Mouse (Mus musculus): ENCODE measurements at regions not wholly inside any gene's neighbourhood (a gene's known extent, or its start where the extent isn't known, plus 50 kb on each side); places are given as distances from the start of the nearest gene placed in this dataset.

DNA sequence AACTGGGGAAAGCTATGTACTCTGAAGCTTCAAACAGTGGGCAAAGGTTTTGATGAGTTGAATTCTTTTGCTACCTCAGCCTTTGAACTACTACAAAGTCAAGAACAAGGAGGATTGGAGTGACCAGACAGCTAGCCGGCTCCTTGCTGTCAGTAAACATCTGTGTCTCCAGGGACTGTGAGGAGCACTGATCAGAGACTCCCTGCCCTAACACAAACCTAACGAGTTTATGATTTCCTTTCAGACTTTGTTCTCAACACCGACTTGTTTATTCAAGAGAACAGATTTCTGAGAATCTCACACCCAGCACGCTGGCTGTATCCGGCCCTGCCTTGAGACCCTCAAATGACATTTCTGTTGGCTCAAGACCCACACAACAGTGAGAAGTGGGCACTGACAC is 154.4 kb downstream of the Irs2 start:
- Histone ChIP-seq H3K4me3 (ENCODE audit: insufficient read depth, low read depth, low read length) (no peak overlapping the region), H3K4me1 (ENCODE audit: control insufficient read depth, insufficient read depth, low read length) (no peaks in the 10 kb centered on the region), H3K27ac (ENCODE audit: insufficient read depth, low read depth, low read length) (no peak overlapping the region)
- no peak for TF ChIP-seq CTCF (IDR thresholded peaks at IDR 0.05; ENCODE audit: insufficient read depth, low read depth, low read length)
- no peak for TF ChIP-seq POLR2A (IDR thresholded peaks at IDR 0.05; ENCODE audit: insufficient read depth, low read depth, low read length)
- WGBS, result 84% methylated on average over 5 of the region's 5 CpGs

DNA sequence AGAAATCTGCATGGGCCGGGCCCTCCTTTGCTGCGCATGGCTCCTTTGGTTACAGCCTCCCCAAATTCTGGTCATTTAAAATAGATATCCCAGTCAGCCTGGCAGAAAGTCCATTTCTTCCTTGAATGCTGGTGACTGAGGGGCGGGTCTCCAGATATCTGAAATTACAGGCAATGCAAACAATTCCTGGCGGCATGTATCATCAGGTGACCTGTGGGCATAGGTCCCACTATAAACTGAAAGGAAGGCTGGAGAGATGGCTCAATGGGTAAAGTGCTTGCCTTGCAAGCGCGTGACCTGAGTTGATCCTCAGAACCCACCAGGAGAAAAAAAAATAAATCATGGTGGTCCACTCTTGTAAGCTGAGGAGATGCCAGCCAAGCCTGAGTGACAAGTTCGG is 158.3 kb downstream of the Irs2 start:
- H3K27ac ChIP-seq (ENCODE audit: insufficient read depth, low read depth, low read length), result no peak overlapping the region
- TF ChIP-seq CTCF (IDR thresholded peaks at IDR 0.05; ENCODE audit: insufficient read depth, low read depth, low read length) (no peak), POLR2A (IDR thresholded peaks at IDR 0.05; ENCODE audit: insufficient read depth, low read depth, low read length) (no peak)
- H3K4me1 ChIP-seq (ENCODE audit: control insufficient read depth, insufficient read depth, low read length), result no peaks in the 10 kb centered on the region
- WGBS, result 92% methylated on average over 7 of the region's 7 CpGs
- no peak overlapping the region for H3K4me3 ChIP-seq (ENCODE audit: insufficient read depth, low read depth, low read length)

DNA sequence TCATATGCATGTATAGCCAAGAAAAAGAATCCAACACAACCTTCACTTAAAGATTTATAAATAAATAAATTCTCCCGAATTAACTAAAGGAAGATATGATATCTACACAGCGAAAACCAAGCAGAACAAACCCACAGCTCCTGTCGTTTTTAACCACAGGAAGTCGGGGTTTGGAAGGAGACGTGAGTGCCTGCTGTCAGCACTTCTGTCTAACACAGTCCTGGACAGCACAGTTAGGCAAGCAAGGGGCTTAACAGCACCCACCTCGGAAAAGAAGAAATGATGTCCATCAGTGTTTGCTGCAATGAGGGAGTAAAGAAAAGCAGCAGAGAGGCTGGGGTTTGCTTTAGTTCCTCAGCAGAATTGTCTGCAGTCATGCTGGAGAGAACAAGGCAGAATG is 162.7 kb downstream of the Irs2 start:
- Histone ChIP-seq H3K4me3 (ENCODE audit: insufficient read depth, low read depth, low read length) (no peak overlapping the region), H3K4me1 (ENCODE audit: control insufficient read depth, insufficient read depth, low read length) (no peaks in the 10 kb centered on the region), H3K27ac (ENCODE audit: insufficient read depth, low read depth, low read length) (no peak overlapping the region)
- 76% methylated on average over 6 of the region's 6 CpGs for WGBS
- TF ChIP-seq POLR2A (IDR thresholded peaks at IDR 0.05; ENCODE audit: insufficient read depth, low read depth, low read length), result no peak
- TF ChIP-seq CTCF (IDR thresholded peaks at IDR 0.05; ENCODE audit: insufficient read depth, low read depth, low read length), result no peak

DNA sequence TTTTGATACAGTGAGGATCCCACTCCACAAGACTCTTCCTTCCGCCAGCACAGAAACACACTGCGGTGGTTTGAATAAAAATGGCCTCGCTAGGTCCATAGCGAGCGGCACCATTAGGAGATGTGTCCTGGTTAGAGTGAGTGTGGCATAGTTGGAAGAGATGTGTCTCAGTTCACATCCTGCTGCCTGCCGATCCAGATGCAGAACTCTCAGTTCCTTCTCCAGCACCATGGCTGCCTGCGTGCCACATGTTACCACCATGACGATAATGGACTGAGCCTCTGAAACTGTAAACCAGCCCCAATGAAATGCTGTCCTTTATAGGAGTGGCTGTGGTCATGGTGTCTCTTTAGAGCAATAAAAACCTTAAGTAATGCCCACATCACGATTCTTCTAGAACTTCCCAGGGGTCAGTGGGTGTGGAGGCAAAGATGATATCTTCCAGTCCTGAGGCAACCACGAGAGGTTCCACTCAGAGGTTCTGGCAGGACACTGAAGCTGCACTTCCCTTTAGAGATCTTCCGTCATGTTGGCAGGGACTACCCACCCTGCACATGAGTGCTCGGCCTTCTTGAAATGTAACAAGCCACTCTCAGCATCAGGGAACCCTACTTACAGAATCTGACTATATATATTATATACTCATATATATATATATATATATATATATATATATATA is 167.3 kb downstream of the Irs2 start:
- Histone ChIP-seq H3K4me1 (ENCODE audit: control insufficient read depth, insufficient read depth, low read length) (no peaks in the 10 kb centered on the region), H3K27ac (ENCODE audit: insufficient read depth, low read depth, low read length) (no peak overlapping the region), H3K4me3 (ENCODE audit: insufficient read depth, low read depth, low read length) (no peak overlapping the region)
- TF ChIP-seq POLR2A (IDR thresholded peaks at IDR 0.05; ENCODE audit: insufficient read depth, low read depth, low read length), result no peak
- TF ChIP-seq CTCF (IDR thresholded peaks at IDR 0.05; ENCODE audit: insufficient read depth, low read depth, low read length), result no peak
- 94% methylated on average over 12 of the region's 12 CpGs for WGBS

DNA sequence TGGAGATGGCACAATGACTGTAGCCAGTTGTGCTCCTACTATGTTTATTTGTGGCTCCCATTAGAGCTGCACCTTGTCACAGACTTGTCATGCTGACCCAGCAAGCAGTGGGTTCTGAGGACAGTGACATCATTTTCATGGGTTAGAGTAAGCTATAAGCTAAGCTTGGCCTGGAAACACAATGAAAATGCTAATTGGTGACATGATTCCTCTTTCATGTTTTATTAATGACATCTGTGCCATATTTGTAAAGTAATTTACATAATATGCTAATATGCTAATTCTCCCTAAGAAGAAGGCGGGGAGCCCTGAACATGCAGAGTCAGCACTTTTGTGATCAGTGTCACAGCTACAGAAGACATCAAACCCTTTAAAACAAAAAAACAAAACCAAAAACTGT is 168.2 kb downstream of the Irs2 start:
- 93% methylated on average over 1 of the region's 1 CpGs for WGBS
- H3K4me1 ChIP-seq (ENCODE audit: control insufficient read depth, insufficient read depth, low read length), result no peaks in the 10 kb centered on the region
- no peak overlapping the region for H3K4me3 ChIP-seq (ENCODE audit: insufficient read depth, low read depth, low read length)
- no peak for TF ChIP-seq POLR2A (IDR thresholded peaks at IDR 0.05; ENCODE audit: insufficient read depth, low read depth, low read length)
- no peak for TF ChIP-seq CTCF (IDR thresholded peaks at IDR 0.05; ENCODE audit: insufficient read depth, low read depth, low read length)
- H3K27ac ChIP-seq (ENCODE audit: insufficient read depth, low read depth, low read length), result no peak overlapping the region

DNA sequence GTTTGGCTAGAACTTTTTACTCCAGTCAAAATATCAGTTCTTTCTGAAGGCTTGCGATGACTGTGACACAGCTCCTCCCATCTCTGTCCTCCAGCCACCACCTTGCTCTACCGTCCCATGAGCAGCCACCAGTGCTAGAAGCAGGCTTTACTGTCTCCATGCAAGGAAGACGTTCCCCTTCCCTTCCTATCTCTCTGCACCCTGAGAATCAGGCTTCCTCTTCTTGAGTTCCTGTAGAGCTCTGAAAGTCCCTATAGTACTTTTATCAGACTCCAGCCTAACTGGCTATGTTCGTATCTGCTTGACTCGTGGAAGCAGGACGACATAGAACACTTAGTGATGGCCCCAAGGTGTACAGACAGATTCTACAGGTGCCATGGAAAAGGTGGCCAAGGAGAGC is 173.2 kb downstream of the Irs2 start:
- Histone ChIP-seq H3K27ac (ENCODE audit: insufficient read depth, low read depth, low read length) (no peak overlapping the region), H3K4me3 (ENCODE audit: insufficient read depth, low read depth, low read length) (no peak overlapping the region), H3K4me1 (ENCODE audit: control insufficient read depth, insufficient read depth, low read length) (no peaks in the 10 kb centered on the region)
- WGBS, result 91% methylated on average over 6 of the region's 6 CpGs
- no peak for TF ChIP-seq CTCF (IDR thresholded peaks at IDR 0.05; ENCODE audit: insufficient read depth, low read depth, low read length)
- no peak for TF ChIP-seq POLR2A (IDR thresholded peaks at IDR 0.05; ENCODE audit: insufficient read depth, low read depth, low read length)

DNA sequence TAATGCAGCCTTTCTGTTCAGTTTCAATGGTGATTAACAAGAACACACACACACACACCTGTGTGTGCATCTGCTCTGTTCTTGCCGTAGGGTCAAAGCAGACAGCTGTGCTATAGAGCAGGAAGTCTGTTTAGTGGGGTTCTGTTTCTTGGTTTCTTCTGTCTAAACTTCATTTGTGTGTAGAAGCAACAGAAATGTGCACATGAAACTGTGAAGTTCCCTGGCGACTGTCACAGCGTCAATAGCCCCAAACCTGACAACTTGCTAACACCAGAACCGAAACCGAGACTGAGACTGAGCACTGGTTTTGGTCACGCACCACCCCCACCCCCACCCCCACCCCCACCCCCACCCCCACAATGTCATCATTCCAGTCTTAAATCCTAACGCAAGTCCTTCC is 176.4 kb downstream of the Irs2 start:
- Histone ChIP-seq H3K4me3 (ENCODE audit: insufficient read depth, low read depth, low read length) (no peak overlapping the region), H3K4me1 (ENCODE audit: control insufficient read depth, insufficient read depth, low read length) (no peaks in the 10 kb centered on the region), H3K27ac (ENCODE audit: insufficient read depth, low read depth, low read length) (no peak overlapping the region)
- no peak for TF ChIP-seq POLR2A (IDR thresholded peaks at IDR 0.05; ENCODE audit: insufficient read depth, low read depth, low read length)
- no peak for TF ChIP-seq CTCF (IDR thresholded peaks at IDR 0.05; ENCODE audit: insufficient read depth, low read depth, low read length)
- WGBS, result 90% methylated on average over 7 of the region's 7 CpGs

DNA sequence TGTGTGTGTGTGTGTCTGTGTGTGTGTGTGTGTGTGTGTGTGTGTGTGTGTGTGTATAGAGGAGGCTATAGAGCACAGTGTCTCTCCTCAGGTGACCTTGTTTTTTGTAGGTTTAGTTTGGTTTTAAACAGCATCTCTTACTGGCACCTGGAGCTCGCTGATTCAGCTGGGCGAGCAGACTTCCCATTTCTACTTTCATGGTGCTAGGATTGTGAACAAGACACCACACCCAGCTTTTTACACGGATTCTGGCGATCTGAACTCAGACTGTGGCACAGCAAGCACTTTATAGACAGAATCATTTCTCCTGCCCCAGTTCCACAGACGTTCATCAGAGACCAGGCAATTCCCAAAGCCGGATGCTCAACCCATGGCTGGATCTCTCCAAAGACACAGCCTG is 177.0 kb downstream of the Irs2 start:
- TF ChIP-seq POLR2A (IDR thresholded peaks at IDR 0.05; ENCODE audit: insufficient read depth, low read depth, low read length) (no peak), CTCF (IDR thresholded peaks at IDR 0.05; ENCODE audit: insufficient read depth, low read depth, low read length) (no peak)
- Histone ChIP-seq H3K27ac (ENCODE audit: insufficient read depth, low read depth, low read length) (no peak overlapping the region), H3K4me1 (ENCODE audit: control insufficient read depth, insufficient read depth, low read length) (no peaks in the 10 kb centered on the region), H3K4me3 (ENCODE audit: insufficient read depth, low read depth, low read length) (no peak overlapping the region)
- 83% methylated on average over 6 of the region's 6 CpGs for WGBS

DNA sequence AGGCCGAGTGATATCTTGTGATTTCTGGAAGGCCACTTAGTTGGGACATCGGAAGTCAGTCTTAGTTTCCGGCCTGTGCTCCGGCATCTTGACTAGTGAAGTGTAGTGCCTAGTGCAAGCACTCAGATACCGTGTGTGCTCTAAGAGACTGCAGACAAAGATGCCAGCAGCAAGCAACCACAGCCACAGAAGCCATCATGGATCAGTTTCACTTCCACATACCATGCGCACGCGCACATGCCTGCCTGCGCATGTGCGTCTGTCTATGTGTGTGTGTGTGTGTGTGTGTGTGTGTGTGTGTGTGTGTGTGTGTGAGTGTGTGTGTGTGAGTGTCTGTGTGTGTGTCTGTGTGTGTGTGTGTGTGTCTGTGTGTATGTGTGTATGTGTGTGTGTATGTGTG is 177.4 kb downstream of the Irs2 start:
- Histone ChIP-seq H3K4me1 (ENCODE audit: control insufficient read depth, insufficient read depth, low read length) (no peaks in the 10 kb centered on the region), H3K4me3 (ENCODE audit: insufficient read depth, low read depth, low read length) (no peak overlapping the region), H3K27ac (ENCODE audit: insufficient read depth, low read depth, low read length) (no peak overlapping the region)
- no peak for TF ChIP-seq POLR2A (IDR thresholded peaks at IDR 0.05; ENCODE audit: insufficient read depth, low read depth, low read length)
- TF ChIP-seq CTCF (IDR thresholded peaks at IDR 0.05; ENCODE audit: insufficient read depth, low read depth, low read length), result no peak
- 99% methylated on average over 10 of the region's 10 CpGs for WGBS

DNA sequence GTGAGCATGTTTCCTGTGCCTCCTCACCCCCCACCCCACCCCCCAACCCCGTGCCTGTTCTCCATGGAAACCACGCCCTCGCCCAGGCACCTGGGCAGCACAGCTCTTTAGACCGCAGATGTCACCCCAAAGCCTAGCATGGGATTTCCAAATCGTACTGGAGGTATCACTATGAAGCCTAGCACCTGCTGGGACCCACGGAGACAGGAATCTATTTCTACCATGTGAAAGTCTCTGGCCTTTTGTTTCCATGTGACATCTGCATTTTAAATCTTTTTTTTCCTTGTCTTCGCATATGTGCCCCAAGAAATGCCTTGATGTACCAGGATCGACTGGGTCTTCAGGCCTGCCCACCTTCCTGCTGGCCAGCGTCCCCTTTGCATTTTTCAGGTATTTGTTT is 179.7 kb downstream of the Irs2 start:
- H3K4me1 ChIP-seq (ENCODE audit: control insufficient read depth, insufficient read depth, low read length), result no peaks in the 10 kb centered on the region
- H3K4me3 ChIP-seq (ENCODE audit: insufficient read depth, low read depth, low read length), result no peak overlapping the region
- 69% methylated on average over 9 of the region's 9 CpGs for WGBS
- H3K27ac ChIP-seq (ENCODE audit: insufficient read depth, low read depth, low read length), result no peak overlapping the region
- no peak for TF ChIP-seq CTCF (IDR thresholded peaks at IDR 0.05; ENCODE audit: insufficient read depth, low read depth, low read length)
- no peak for TF ChIP-seq POLR2A (IDR thresholded peaks at IDR 0.05; ENCODE audit: insufficient read depth, low read depth, low read length)
